Mouse (Mus musculus) CH12.LX (cell line): Measurements from ENCODE around the gene Kcnq4. TPM values are rescaled to one million over a fixed set of nuclear protein-coding genes. Genes with fewer than 3 reads are reported as not detected.

Experiments used
- DNase-seq: peaks from one replicate; pipeline ENCODE4 v3.0.0-alpha.2; 2013; ENCODE audit errors: extremely low read depth
- H3K27ac ChIP-seq: 2 replicates; pipeline ENCODE4 v1.5.1; 2012; ENCODE audit warnings: low read depth, mild to moderate bottlenecking, control low read depth, moderate library complexity; ENCODE audit not compliant: insufficient read depth
- H3K27me3 ChIP-seq: replicated peaks from 2 replicates; pipeline ENCODE3; 2012; ENCODE audit warnings: inconsistent platforms
- H3K36me3 ChIP-seq, 2 experiments: replicated peaks in 1 of 2; 2 replicates each; pipeline versions ENCODE3 to v1.6.1; 2012; ENCODE audit warnings: inconsistent platforms in 1 of 2, low read length in 1 of 2, mild to moderate bottlenecking in 1 of 2, mixed read lengths in 1 of 2, moderate library complexity in 1 of 2; ENCODE audit not compliant: control insufficient read depth in 1 of 2, insufficient read depth in 1 of 2
- H3K4me1 ChIP-seq, 2 experiments: 2 replicates each; pipeline ENCODE4 v1.6.1; 2012; ENCODE audit warnings: inconsistent platforms in 1 of 2, moderate library complexity in 1 of 2; ENCODE audit not compliant: insufficient read depth in 2 of 2, control insufficient read depth in 1 of 2
- H3K4me2 ChIP-seq: 2 replicates; pipeline ENCODE4 v1.6.1; 2012; ENCODE audit warnings: low read depth, mild to moderate bottlenecking, control low read depth; ENCODE audit not compliant: poor library complexity, insufficient read depth, severe bottlenecking
- H3K4me3 ChIP-seq, 3 experiments: fragments of 150-350 bp in 1 of 3; sonication (generic) in 1 of 3; replicated peaks in 1 of 3; 2 replicates each; pipeline versions ENCODE3 to v1.5.1; 2011 to 2012; ENCODE audit warnings: low read depth in 2 of 3, low read length in 2 of 3, mild to moderate bottlenecking in 2 of 3, moderate library complexity in 2 of 3, control low read depth in 1 of 3, improper control_type of control experiment in 1 of 3, inconsistent platforms in 1 of 3, mixed read lengths in 1 of 3; ENCODE audit not compliant: poor library complexity in 1 of 3
- H3K79me2 ChIP-seq: replicated peaks from 2 replicates; pipeline ENCODE4 v1.6.1; 2012; ENCODE audit warnings: mild to moderate bottlenecking, moderate library complexity; ENCODE audit not compliant: control insufficient read depth, poor library complexity, insufficient read depth, severe bottlenecking; ENCODE audit errors: extremely low read depth
- H3K9ac ChIP-seq: 2 replicates; pipeline ENCODE4 v1.6.1; 2012; ENCODE audit warnings: low read depth, mild to moderate bottlenecking, control low read depth, moderate library complexity; ENCODE audit not compliant: insufficient read depth
- H3K9me3 ChIP-seq: replicated peaks from 2 replicates; pipeline ENCODE3; 2012; ENCODE audit warnings: low read length, inconsistent platforms, mixed read lengths
- E2F4 ChIP-seq: IDR thresholded peaks from 2 replicates; pipeline ENCODE4 v1.6.1; 2011; ENCODE audit warnings: low read depth, low read length, improper control_type of control experiment; ENCODE audit not compliant: insufficient replicate concordance
- ELF1 ChIP-seq: IDR thresholded peaks from 2 replicates; pipeline ENCODE4 v1.6.1; 2014; ENCODE audit warnings: low read depth, mild to moderate bottlenecking, inconsistent platforms, low read length, improper control_type of control experiment
- EP300 ChIP-seq: IDR thresholded peaks from 2 replicates; pipeline ENCODE4 v1.6.1; 2011; ENCODE audit warnings: low read length, improper control_type of control experiment
- ETS1 ChIP-seq: conservative IDR thresholded peaks from 2 replicates; pipeline ENCODE4 v1.6.1; 2012; ENCODE audit warnings: low read depth, mild to moderate bottlenecking, inconsistent platforms, low read length, improper control_type of control experiment, moderate library complexity
- IRF4 ChIP-seq: IDR thresholded peaks from 2 replicates; pipeline ENCODE4 v1.6.1; 2014; ENCODE audit warnings: low read depth, mild to moderate bottlenecking, inconsistent platforms, low read length, improper control_type of control experiment
- JUND ChIP-seq: conservative IDR thresholded peaks from 2 replicates; pipeline ENCODE4 v1.6.1; 2011; ENCODE audit warnings: low read depth, low read length, improper control_type of control experiment
- MAFK ChIP-seq: IDR thresholded peaks from 2 replicates; pipeline ENCODE4 v1.6.1; 2011; ENCODE audit warnings: low read length, improper control_type of control experiment; ENCODE audit not compliant: insufficient replicate concordance
- MAX ChIP-seq: IDR thresholded peaks from 2 replicates; pipeline ENCODE4 v1.6.1; 2011; ENCODE audit warnings: low read length, improper control_type of control experiment
- MAZ ChIP-seq: IDR thresholded peaks from 2 replicates; pipeline ENCODE4 v1.6.1; 2012; ENCODE audit warnings: low read depth, mild to moderate bottlenecking, inconsistent platforms, low read length, improper control_type of control experiment, moderate library complexity
- MEF2A ChIP-seq: IDR thresholded peaks from 2 replicates; pipeline ENCODE4 v1.6.1; 2014; ENCODE audit warnings: low read depth, mild to moderate bottlenecking, inconsistent platforms, low read length, improper control_type of control experiment, borderline replicate concordance
- MYC ChIP-seq: IDR thresholded peaks from 2 replicates; pipeline ENCODE4 v1.6.1; 2011; ENCODE audit warnings: low read depth, mild to moderate bottlenecking, improper control_type of control experiment, low read length
- NELFE ChIP-seq: IDR thresholded peaks from 2 replicates; pipeline ENCODE4 v1.6.1; 2011; ENCODE audit warnings: low read depth, low read length, improper control_type of control experiment
- NRF1 ChIP-seq: IDR thresholded peaks from 2 replicates; pipeline ENCODE4 v1.6.1; 2014; ENCODE audit warnings: low read depth, mild to moderate bottlenecking, inconsistent platforms, low read length, improper control_type of control experiment, moderate library complexity
- PAX5 ChIP-seq: IDR thresholded peaks from 2 replicates; pipeline ENCODE4 v1.6.1; 2012; ENCODE audit warnings: low read length, inconsistent platforms, mixed read lengths
- RAD21 ChIP-seq: IDR thresholded peaks from 2 replicates; pipeline ENCODE4 v1.6.1; 2011; ENCODE audit warnings: low read depth, mild to moderate bottlenecking, low read length, improper control_type of control experiment, moderate library complexity
- SMC3 ChIP-seq: IDR thresholded peaks from 2 replicates; pipeline ENCODE4 v1.6.1; 2011; ENCODE audit warnings: low read depth, low read length, improper control_type of control experiment
- TBP ChIP-seq: conservative IDR thresholded peaks from 2 replicates; pipeline ENCODE4 v1.6.1; 2011; ENCODE audit warnings: low read depth, low read length, improper control_type of control experiment
- TCF12 ChIP-seq: IDR thresholded peaks from 2 replicates; pipeline ENCODE4 v1.6.1; 2014; ENCODE audit warnings: low read depth, mild to moderate bottlenecking, inconsistent platforms, low read length, improper control_type of control experiment
- USF2 ChIP-seq: conservative IDR thresholded peaks from 2 replicates; pipeline ENCODE4 v1.6.1; 2011; ENCODE audit warnings: low read depth, low read length, improper control_type of control experiment
- ZC3H11A ChIP-seq: IDR thresholded peaks from 2 replicates; pipeline ENCODE4 v1.6.1; 2012; ENCODE audit warnings: low read depth, mild to moderate bottlenecking, inconsistent platforms, low read length, improper control_type of control experiment
- ZKSCAN1 ChIP-seq: IDR thresholded peaks from 2 replicates; pipeline ENCODE4 v1.6.1; 2012; ENCODE audit warnings: low read depth, inconsistent platforms, low read length, improper control_type of control experiment, borderline replicate concordance
- dilution Hi-C: fragments of 300-500 bp; cut with MboI; formaldehyde crosslinking; loops from 2 replicates; pipeline ENCODE4 v1.14.3; 2020; ENCODE audit warnings: low sequenced_read_pairs; ENCODE audit not compliant: extremely low pct_unique_long_range_greater_than_20kb, extremely low pct_ligation_motif_present
- in situ Hi-C: fragments of 300-500 bp; cut with MboI; formaldehyde crosslinking; loops from 3 replicates; pipeline ENCODE4 v1.14.3; 2019; ENCODE audit warnings: low sequenced_read_pairs, low pct_ligation_motif_present, low pct_unique_long_range_greater_than_20kb, mixed read lengths
- polyA plus RNA-seq: library from polyadenylated mRNA; unstranded; fragments of >175 nt; gene quantifications from 2 replicates; pipeline ENCODE4 v1.2.1, GENCODE M21; 2012; ENCODE audit warnings: low read depth; ENCODE audit not compliant: insufficient read length
- total RNA-seq, 2 experiments: library from RNA; depleted of rRNA; stranded (reverse); fragments of 300-350 nt in 1 of 2; fragments of >200 nt in 1 of 2; gene quantifications; 2 replicates each; pipeline ENCODE4 v1.2.3; 2012 to 2014

The Kcnq4 gene
- total and polyA plus RNA-seq, 3 experiments = 0.08 to 0.10 TPM; not detected in 1

DNA sequence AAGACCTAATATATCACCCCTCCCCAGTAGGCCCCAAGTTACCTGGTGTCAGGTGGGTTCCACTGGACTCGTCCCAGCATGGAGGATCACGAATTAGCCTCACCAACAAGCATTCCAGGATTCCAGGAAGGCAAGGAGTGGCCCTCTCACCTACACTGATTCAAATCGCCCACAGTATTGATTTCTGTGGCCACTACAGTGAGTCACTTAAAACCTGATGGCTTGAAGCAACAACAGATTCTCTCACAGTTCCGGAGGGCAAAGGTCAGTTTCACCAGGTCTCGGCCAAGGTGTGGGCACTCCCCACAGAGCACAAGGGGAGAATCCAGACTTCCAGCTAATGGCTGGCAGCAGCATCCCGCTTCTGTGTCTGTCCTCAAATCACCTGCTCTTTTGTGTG is 59.1 kb downstream of the Kcnq4 start:
- dilution Hi-C loops = no loop called here
- DNase-seq = no peak
- TF ChIP-seq MEF2A (no peak), IRF4 (no peak), MAX (no peak), TBP (no peak), MAFK (no peak), SMC3 (no peak), ELF1 (no peak), ZKSCAN1 (no peak), PAX5 (no peak), E2F4 (no peak), ETS1 (no peak), EP300 (no peak), MYC (no peak), RAD21 (no peak), USF2 (no peak), MAZ (no peak), JUND (no peak), ZC3H11A (no peak), NELFE (no peak), TCF12 (no peak)
- Histone ChIP-seq H3K36me3 (no peaks in the 10 kb centered on the region), H3K9me3 (no peaks in the 10 kb centered on the region), H3K4me3 (no peak overlapping the region), H3K27ac (no peak overlapping the region), H3K9ac (no peak overlapping the region), H3K4me1 (no peaks in the 10 kb centered on the region), H3K4me2 (no peak overlapping the region), H3K79me2 (no peaks in the 10 kb centered on the region), H3K27me3 (peaks cover 12% of the 10 kb centered on the region)
- in situ Hi-C loops = loop anchor here (10.0 to 25.0 kb wide), 2 partner anchors 65 to 302 kb away; no protein-coding TSS in a partner anchor

DNA sequence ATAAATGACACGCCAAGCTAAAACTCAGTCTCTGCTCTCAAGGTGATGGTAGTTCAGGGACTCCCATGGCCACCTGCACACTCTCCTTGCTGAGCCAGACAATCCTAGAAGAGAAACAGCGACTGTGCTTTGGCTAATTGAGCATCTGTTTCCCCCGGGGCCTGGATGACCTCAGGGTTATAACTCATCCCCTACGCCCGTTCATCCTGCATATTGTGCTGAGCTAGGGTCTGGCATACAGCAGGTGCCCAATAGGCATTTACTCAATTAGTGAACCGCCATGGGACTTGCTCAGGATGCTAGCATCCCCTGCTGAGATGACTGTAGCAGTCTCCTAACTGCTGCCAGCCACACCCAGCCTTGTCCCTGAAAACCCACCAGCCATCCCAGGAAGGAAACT is 61.1 kb downstream of the Kcnq4 start:
- in situ Hi-C loops (loop anchor here (10.0 to 25.0 kb wide), 2 partner anchors 68 to 300 kb away; no protein-coding TSS in a partner anchor), dilution Hi-C loops (no loop called here)
- Histone ChIP-seq H3K27me3 (peaks cover 7% of the 10 kb centered on the region), H3K4me1 (0 out of 4 replicates have a peak, but pooled peaks cover 0 to 2% of the 10 kb centered on the region in 2 experiments), H3K4me3 (no peak overlapping the region), H3K27ac (no peak overlapping the region), H3K9me3 (no peaks in the 10 kb centered on the region), H3K9ac (no peak overlapping the region), H3K36me3 (no peaks in the 10 kb centered on the region), H3K79me2 (no peaks in the 10 kb centered on the region), H3K4me2 (no peak overlapping the region)
- DNase-seq = no peak
- no peak for TF ChIP-seq NRF1
